Mouse (Mus musculus): Measurements from ENCODE around the gene Nr5a2. TPM values are rescaled to one million over a fixed set of nuclear protein-coding genes. Genes with fewer than 3 reads are reported as not detected.

The Nr5a2 gene
- polyA plus RNA-seq, 1 experiment from 2014 or later: 9.0 TPM

DNA sequence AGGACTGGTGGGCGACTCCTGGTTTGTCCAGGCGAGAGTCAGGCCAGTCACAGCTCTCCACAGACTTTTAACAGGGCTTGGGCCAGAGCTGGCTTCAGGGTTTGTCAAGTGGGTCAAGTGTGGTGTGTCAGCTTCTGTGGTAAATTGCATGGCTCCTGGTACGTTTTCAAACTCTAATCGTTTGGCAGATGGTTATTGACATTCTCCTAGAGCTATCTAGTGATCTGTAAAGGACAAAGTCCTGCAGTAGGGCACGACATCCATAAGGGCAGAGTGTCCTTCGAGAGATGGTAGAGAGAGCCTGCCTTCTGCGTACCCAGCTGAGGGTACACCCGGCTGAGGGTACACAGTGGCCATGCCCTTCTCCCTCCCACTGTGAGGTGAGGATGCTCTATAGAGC lies 10.7 kb upstream of the Nr5a2 start:
- Histone ChIP-seq H3K27me3 (replicated peaks; ENCODE audit: control insufficient read depth, insufficient read depth, low read length) (no peaks in the 10 kb centered on the region), H3K4me3 (ENCODE audit: low read length) (no peak overlapping the region), H3K4me1 (ENCODE audit: control insufficient read depth, insufficient read depth, low read length) (peaks cover 7% of the 10 kb centered on the region), H3K9ac (ENCODE audit: low read depth, low read length) (no peak overlapping the region), H3K27ac (ENCODE audit: low read length) (no peak overlapping the region), H3K4me2 (ENCODE audit: low read depth, low read length) (no peak overlapping the region), H3K36me3 (ENCODE audit: control insufficient read depth, insufficient read depth, low read length) (no peaks in the 10 kb centered on the region), H3K9me3 (ENCODE audit: control insufficient read depth, low read length) (no peaks in the 10 kb centered on the region)
- 74% methylated on average over 8 of the region's 8 CpGs for whole genome bisulfite sequencing
- no peak for ATAC-seq

DNA sequence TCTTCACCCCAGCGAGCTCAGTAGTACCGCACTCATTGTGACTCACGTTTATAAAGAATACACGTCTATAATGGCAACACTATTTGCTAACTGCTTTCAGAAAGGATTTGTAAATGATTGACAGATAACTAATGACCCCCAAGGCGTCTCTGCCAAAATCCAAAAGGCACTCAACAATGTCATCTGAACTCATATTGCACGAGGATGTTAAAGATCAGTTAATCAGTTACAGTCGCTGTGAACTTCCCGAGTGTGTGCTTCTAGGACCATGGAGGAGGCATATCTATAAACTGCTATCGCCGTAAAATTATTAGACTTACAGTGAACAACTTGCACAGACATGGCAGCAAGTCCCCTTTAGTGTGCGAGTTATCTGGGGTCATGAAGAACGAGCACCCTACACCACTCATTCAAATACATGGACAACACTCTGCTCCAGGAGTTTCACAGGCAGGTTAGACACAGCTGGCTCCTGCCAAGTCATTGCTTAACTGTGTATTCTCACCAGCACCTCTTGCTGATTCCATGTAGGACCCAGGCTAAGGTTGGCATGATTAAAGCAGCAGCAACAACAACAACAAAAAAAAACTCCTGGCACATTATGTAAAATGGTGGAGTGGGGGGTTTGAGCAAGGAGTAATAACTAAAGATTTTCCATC lies 6.6 kb upstream of the Nr5a2 start:
- ATAC-seq: peak; percentile 80
- Histone ChIP-seq H3K4me1 (ENCODE audit: control insufficient read depth, insufficient read depth, low read length) (peaks cover 9% of the 10 kb centered on the region), H3K36me3 (ENCODE audit: control insufficient read depth, insufficient read depth, low read length) (no peaks in the 10 kb centered on the region), H3K9ac (ENCODE audit: low read depth, low read length) (no peak overlapping the region), H3K9me3 (ENCODE audit: control insufficient read depth, low read length) (no peaks in the 10 kb centered on the region), H3K4me3 (ENCODE audit: low read length) (no peak overlapping the region; the same call in 1 of the 2 replicates), H3K27me3 (replicated peaks; ENCODE audit: control insufficient read depth, insufficient read depth, low read length) (no peaks in the 10 kb centered on the region), H3K4me2 (ENCODE audit: low read depth, low read length) (peak overlapping the region; percentile 28; the same call in 1 of the 2 replicates), H3K27ac (ENCODE audit: low read length) (peak overlapping the region; percentile 69)
- WGBS: 48% methylated on average over 12 of the region's 12 CpGs

DNA sequence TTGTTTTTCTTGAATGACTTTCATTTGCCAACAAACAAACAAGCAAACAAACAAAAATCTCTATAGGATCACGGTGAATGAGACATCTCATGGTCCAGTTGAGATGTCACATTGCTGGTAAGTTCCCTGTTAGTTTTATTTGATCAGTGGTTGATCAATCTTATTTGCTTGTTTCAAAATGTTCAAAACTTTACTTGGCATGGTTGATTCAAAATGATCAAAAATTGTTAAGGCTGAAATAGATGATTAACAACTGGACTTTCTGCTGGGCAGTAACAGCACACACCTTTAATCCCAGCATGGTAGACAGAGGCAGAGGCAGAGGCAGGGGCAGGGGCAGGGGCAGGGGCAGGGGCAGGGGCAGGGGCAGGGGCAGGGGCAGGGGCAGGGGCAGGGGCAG lies 757 bp downstream of the Nr5a2 start:
- no peaks in the 10 kb centered on the region for H3K9me3 ChIP-seq (ENCODE audit: control insufficient read depth, low read length)
- H3K4me2 ChIP-seq (ENCODE audit: low read depth, low read length): peak overlapping the region; percentile 53
- no peaks in the 10 kb centered on the region for H3K36me3 ChIP-seq (ENCODE audit: control insufficient read depth, insufficient read depth, low read length)
- H3K4me1 ChIP-seq (ENCODE audit: control insufficient read depth, insufficient read depth, low read length): no peaks in the 10 kb centered on the region
- H3K4me3 ChIP-seq (ENCODE audit: low read length): peak overlapping the region; percentile 41
- H3K27me3 ChIP-seq (replicated peaks; ENCODE audit: control insufficient read depth, insufficient read depth, low read length): no peaks in the 10 kb centered on the region
- peak overlapping the region; percentile 85 for H3K27ac ChIP-seq (ENCODE audit: low read length)
- ATAC-seq: no peak
- 64% methylated on average over 1 of the region's 1 CpGs for WGBS
- H3K9ac ChIP-seq (ENCODE audit: low read depth, low read length): peak overlapping the region; percentile 57

DNA sequence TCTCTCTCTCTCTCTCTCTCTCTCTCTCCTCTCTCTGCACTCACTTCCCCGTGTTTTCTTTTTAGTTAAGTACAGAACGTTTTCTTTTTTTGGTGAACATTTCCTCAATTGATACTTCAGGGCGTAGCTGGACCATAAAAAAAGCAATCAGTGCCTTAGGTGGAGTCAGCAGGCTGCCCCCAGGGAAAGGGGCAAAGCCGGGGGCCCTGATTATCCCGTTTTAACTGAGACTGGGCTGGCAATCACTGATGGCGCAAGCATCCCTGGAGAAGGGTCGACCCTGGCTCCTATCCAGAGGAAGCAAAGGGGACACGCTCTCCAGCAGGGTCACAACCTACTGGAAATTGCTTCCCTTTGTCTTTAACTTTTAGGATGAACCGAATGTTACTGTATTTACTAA lies 1.6 kb downstream of the Nr5a2 start:
- 0 out of 2 replicates have a peak, but pooled peaks cover 5% of the 10 kb centered on the region for H3K27me3 ChIP-seq (replicated peaks; ENCODE audit: control insufficient read depth, insufficient read depth, low read length)
- H3K4me3 ChIP-seq (ENCODE audit: low read length): peak overlapping the region; percentile 41

DNA sequence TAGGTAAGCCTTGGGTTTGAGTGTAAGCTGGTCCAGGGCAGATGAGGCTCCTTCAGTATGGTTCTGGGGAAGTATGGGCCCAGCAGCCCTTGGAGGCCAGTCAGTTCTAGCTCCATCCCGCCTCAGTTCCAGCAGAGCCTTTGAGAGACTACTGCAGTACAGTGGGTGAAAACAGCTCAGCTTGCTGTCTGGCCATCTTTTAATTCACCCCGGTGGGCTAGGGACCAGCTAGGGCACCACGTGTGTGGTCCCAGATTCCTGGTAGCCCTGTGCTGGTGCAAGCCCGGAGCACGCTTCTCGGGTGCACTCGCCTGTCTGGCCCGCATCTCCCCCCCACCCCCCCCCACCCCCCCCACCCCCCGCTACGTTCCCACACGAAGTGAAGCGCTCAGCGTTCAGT lies 2.1 kb downstream of the Nr5a2 start:
- Histone ChIP-seq H3K27ac (ENCODE audit: low read length) (peak overlapping the region; percentile 88), H3K36me3 (ENCODE audit: control insufficient read depth, insufficient read depth, low read length) (no peaks in the 10 kb centered on the region), H3K4me1 (ENCODE audit: control insufficient read depth, insufficient read depth, low read length) (no peaks in the 10 kb centered on the region), H3K4me2 (ENCODE audit: low read depth, low read length) (peak overlapping the region; percentile 53), H3K9ac (ENCODE audit: low read depth, low read length) (peak overlapping the region; percentile 56), H3K27me3 (replicated peaks; ENCODE audit: control insufficient read depth, insufficient read depth, low read length) (0 out of 2 replicates have a peak, but pooled peaks cover 5% of the 10 kb centered on the region), H3K9me3 (ENCODE audit: control insufficient read depth, low read length) (no peaks in the 10 kb centered on the region), H3K4me3 (ENCODE audit: low read length) (peak overlapping the region; percentile 43)
- WGBS: 6% methylated on average over 10 of the region's 13 CpGs
- ATAC-seq: peak; percentile 19

More for the DNA sequence above, 1.6 kb downstream of the Nr5a2 start:
- peak overlapping the region; percentile 57; the same call in 1 of the 2 replicates for H3K9ac ChIP-seq (ENCODE audit: low read depth, low read length)
- no peaks in the 10 kb centered on the region for H3K4me1 ChIP-seq (ENCODE audit: control insufficient read depth, insufficient read depth, low read length)
- H3K36me3 ChIP-seq (ENCODE audit: control insufficient read depth, insufficient read depth, low read length): no peaks in the 10 kb centered on the region
- H3K27ac ChIP-seq (ENCODE audit: low read length): peak overlapping the region; percentile 85
- no peaks in the 10 kb centered on the region for H3K9me3 ChIP-seq (ENCODE audit: control insufficient read depth, low read length)
- 5% methylated on average over 9 of the region's 9 CpGs for WGBS
- H3K4me2 ChIP-seq (ENCODE audit: low read depth, low read length): peak overlapping the region; percentile 53
- ATAC-seq: peak; percentile 74

GRCm38 (mm10) chr1:136957696-136958095 lies 2.6 kb downstream of the Nr5a2 start:
- peak overlapping the region; percentile 56 for H3K9ac ChIP-seq (ENCODE audit: low read depth, low read length)

GRCm38 (mm10) chr1:136954108-136954494 lies 6.1 kb downstream of the Nr5a2 start:
- peaks cover 17% of the 10 kb centered on the region for H3K27me3 ChIP-seq (replicated peaks; ENCODE audit: control insufficient read depth, insufficient read depth, low read length)
- peak overlapping the region; percentile 75 for H3K4me2 ChIP-seq (ENCODE audit: low read depth, low read length)
- WGBS: 45% methylated on average over 3 of the region's 3 CpGs
- H3K9ac ChIP-seq (ENCODE audit: low read depth, low read length): no peak overlapping the region; the same call in 1 of the 2 replicates
- ATAC-seq: no peak
- H3K4me3 ChIP-seq (ENCODE audit: low read length): no peak overlapping the region
- 0 out of 2 replicates have a peak overlapping the region, but pooled peaks have one; percentile 26 for H3K27ac ChIP-seq (ENCODE audit: low read length)
- no peaks in the 10 kb centered on the region for H3K36me3 ChIP-seq (ENCODE audit: control insufficient read depth, insufficient read depth, low read length)
- H3K9me3 ChIP-seq (ENCODE audit: control insufficient read depth, low read length): no peaks in the 10 kb centered on the region
- H3K4me1 ChIP-seq (ENCODE audit: control insufficient read depth, insufficient read depth, low read length): peaks cover 12% of the 10 kb centered on the region

More at GRCm38 (mm10) chr1:136957696-136958095, 2.6 kb downstream of the Nr5a2 start:
- Histone ChIP-seq H3K4me1 (ENCODE audit: control insufficient read depth, insufficient read depth, low read length) (0 out of 2 replicates have a peak, but pooled peaks cover under 1% of the 10 kb centered on the region), H3K4me3 (ENCODE audit: low read length) (peak overlapping the region; percentile 43), H3K36me3 (ENCODE audit: control insufficient read depth, insufficient read depth, low read length) (no peaks in the 10 kb centered on the region), H3K9me3 (ENCODE audit: control insufficient read depth, low read length) (no peaks in the 10 kb centered on the region), H3K27ac (ENCODE audit: low read length) (peak overlapping the region; percentile 88), H3K4me2 (ENCODE audit: low read depth, low read length) (peak overlapping the region; percentile 53), H3K27me3 (replicated peaks; ENCODE audit: control insufficient read depth, insufficient read depth, low read length) (0 out of 2 replicates have a peak, but pooled peaks cover 5% of the 10 kb centered on the region)
- WGBS: 17% methylated on average over 8 of the region's 8 CpGs
- no peak for ATAC-seq

DNA sequence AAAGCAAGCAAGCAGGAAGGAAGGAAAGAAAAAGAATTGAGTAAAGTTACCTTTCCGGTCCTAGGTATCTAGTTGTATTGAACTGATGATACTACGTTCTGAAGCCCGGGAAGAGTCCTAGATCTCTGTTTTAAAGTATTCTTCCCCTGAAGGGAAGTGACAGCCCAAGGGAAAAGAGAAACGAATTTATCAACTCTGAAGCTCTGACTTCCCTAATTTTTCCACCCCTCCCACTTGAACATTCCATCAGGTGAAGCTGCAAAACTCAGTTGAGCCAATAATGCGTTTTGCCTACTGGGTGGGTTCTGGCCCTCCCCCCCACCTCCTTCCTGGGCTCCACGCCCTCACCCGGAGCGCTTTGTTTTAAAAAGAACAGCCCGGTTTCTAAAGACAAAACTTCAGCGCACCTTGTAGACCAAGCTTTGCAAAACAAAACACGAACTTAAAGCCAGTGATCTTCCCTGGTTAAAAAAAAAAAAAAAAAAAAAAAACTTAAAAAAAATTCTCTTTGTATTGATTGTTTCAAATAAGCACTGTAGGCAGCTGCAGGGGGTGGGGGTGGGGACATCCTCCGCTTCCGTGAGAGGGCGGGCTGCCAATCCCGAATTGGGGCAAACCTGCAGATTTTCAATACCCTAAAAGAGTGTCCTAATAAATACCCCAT lies 6.7 kb downstream of the Nr5a2 start:
- H3K27ac ChIP-seq (ENCODE audit: low read length): 0 out of 2 replicates have a peak overlapping the region, but pooled peaks have one; percentile 26
- H3K4me3 ChIP-seq (ENCODE audit: low read length): peak overlapping the region; percentile 29
- no peaks in the 10 kb centered on the region for H3K36me3 ChIP-seq (ENCODE audit: control insufficient read depth, insufficient read depth, low read length)
- H3K9me3 ChIP-seq (ENCODE audit: control insufficient read depth, low read length): no peaks in the 10 kb centered on the region
- peak overlapping the region; percentile 75 for H3K4me2 ChIP-seq (ENCODE audit: low read depth, low read length)
- H3K27me3 ChIP-seq (replicated peaks; ENCODE audit: control insufficient read depth, insufficient read depth, low read length): peaks cover 21% of the 10 kb centered on the region
- 5% methylated on average over 15 of the region's 15 CpGs for WGBS
- peaks cover 17% of the 10 kb centered on the region for H3K4me1 ChIP-seq (ENCODE audit: control insufficient read depth, insufficient read depth, low read length)
- no peak overlapping the region; the same call in 1 of the 2 replicates for H3K9ac ChIP-seq (ENCODE audit: low read depth, low read length)
- no peak for ATAC-seq

- H3K36me3 ChIP-seq (ENCODE audit: control insufficient read depth, insufficient read depth, low read length): no peaks in the 10 kb centered on the region
- peaks cover 19% of the 10 kb centered on the region for H3K4me1 ChIP-seq (ENCODE audit: control insufficient read depth, insufficient read depth, low read length)
- 1% methylated on average over 39 of the region's 39 CpGs for WGBS
- no peak for ATAC-seq
- H3K27ac ChIP-seq (ENCODE audit: low read length): peak overlapping the region; percentile 49
- H3K27me3 ChIP-seq (replicated peaks; ENCODE audit: control insufficient read depth, insufficient read depth, low read length): peaks cover 21% of the 10 kb centered on the region
- H3K9me3 ChIP-seq (ENCODE audit: control insufficient read depth, low read length): no peaks in the 10 kb centered on the region
- H3K4me3 ChIP-seq (ENCODE audit: low read length): peak overlapping the region; percentile 52
- H3K9ac ChIP-seq (ENCODE audit: low read depth, low read length): peak overlapping the region; percentile 64
- peak overlapping the region; percentile 75 for H3K4me2 ChIP-seq (ENCODE audit: low read depth, low read length)
Measured at GRCm38 (mm10) chr1:136952609-136953311, 7.5 kb downstream of the Nr5a2 start.
